Mouse (Mus musculus): ENCODE results near the gene Pax8.
A peak's percentile ranks its signal among the peaks of the same experiment; 100 is the strongest.

The Pax8 gene

DNA sequence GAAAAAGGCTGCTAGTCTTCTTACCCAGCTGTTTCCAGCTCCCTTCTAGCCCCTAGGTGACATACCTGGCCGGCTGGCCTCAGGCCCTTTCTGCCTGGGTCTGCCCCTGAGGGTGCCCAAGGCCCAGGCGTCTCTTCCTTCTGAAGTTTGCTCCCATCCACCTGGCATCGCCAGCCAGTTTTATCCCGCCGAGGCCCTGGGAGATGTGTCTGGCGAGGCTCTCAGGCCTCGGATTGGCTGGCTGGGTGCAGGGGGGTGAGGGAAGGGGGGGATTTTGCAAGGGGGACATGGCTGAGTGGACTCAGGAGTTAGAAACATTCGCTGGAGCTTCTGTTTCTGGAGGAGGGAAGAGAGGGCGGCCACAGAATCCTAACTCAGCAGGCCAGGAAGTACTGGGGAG lies at the start of gene Pax8:
Pax8 (minus strand) TSS at position 180 of the 400 bp plus-strand sequence.
- peak; percentile 92 for DNase-seq

DNA sequence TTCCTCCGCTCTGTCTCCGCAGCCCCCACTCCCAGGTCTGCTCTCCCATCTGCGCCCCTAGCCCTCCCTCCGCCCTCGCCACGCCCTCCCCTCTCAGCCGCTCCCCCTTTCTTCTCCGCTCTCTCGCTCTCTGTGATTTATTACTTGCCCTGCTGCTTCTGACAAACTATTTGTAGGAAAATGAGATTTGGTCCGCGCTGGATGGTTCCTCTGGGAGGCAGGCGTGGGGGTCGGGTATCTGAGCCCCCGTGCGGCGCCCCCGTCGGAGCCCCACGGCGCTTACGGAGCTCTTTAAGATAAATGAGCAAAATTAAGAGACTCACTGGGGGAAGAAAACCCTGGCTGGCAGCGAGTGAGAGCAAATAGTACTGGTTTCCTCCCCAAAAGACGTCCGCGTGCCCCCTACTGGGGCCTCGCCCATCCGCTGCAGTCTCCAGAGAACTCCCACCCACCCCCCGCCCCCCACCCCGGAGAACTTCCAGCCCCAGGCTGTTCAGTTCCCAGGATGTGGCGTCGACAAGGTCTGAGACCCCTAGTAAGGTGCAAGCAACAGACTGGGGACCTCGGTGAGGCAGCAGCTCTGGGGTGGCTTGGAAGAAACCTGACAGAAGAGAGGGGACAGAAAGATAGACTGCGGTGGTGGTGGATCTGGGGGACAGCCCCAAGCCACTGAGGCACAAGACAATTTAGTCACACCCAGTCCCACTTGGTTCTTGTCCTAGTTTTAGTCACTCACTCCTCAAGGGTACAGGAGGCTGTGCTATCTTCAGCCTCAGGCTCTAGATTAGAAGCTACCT lies 46.2 kb upstream of the Pax8 start:
- DNase-seq, result peak; percentile 40

DNA sequence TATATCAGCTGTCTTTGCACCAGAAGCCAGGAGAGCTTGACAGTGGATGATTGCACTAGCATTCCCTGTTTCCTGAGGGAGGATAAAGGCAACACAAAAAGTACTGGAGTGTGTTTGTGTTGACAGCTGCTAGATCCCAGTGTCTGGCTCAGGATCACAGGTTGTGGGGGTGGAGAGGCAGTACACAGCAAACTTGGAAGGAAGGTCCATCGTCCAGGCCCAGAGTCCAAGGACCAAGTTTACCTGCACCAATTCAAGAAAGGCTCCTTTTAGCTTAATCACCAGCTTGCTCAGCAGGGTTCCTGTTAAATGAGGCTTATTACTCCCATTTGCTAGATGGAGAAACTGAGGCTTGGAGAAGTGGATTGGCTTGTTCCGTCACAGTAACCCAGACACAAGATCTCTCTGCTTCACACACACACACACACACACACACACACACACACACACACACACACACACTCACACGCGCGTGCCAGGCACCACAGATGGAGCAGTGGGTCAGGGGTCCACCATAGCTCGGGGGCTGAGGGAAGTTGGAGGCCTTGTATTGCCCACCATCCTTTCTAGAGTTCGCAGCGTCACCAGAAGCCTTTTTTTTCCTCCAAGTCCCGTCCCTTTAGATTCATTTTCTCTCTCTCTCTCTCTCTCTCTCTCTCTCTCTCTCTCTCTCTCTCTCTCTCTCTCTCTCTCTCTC lies 45.3 kb upstream of the Pax8 start:
- DNase-seq, result peak; percentile 63

DNA sequence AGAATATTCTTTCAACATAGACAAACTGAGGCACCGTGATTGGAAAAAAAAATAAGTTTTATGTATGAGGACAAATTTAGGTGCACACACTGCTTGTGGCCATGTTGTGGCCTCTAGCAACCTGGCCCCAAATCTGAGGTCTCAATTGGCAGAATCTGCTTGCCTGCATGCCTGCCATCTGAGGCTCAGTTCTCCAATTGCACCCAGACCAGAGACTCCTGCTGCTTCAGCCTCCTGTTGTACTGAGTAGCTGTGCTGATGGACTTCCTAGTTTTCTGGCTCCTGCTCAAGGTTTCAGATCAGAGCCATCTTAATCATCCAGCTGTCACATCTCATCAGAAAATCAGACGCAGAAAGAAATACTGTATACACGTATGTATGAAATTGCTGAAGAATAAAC lies 41.5 kb upstream of the Pax8 start:
- no peak for DNase-seq

DNA sequence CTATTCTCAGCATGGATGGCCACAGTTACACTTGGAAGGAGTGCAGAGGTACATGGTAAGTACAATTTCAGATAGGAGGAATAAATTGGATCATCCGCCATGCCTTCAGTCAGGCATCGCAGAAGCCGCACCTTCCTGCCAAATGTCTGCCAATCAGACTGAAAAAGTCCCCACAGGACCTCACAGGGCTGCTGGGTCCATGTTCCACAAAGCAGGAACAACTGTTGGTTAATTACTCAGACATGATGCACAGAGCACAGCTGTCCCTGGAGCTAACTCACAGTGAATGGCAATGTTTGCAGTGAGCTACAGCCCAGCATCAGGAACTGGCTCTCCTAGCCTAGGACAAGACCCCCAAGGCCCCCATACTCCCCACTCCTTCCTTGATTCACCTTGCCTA lies 32.0 kb upstream of the Pax8 start:
- DNase-seq, result no peak

DNA sequence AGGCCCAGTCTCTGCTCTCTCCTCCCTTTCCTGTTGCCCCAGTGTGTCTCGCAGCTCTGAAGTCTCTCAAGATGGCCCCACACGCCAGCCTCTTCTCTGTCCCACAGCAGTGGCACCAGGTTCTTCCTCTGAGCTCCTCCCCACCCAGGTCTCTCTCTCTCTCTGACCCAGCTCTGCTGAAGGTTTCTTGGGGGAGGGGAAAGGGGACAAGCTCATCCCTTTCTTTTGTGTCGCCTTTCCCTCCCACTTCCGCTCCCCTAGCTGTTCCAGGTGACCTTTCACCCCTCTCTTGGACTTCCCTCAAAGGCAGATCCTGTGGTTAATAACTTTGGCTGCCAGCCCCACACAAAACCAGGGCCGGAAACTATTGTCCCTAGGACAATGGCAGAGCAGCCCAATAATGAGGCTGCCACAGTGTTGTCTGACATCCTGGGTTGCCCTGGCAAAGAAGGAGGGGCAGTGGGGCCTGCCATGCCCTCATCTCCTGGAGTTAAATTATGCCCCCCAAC lies 27.6 kb upstream of the Pax8 start:
- DNase-seq, result peak; percentile 38

DNA sequence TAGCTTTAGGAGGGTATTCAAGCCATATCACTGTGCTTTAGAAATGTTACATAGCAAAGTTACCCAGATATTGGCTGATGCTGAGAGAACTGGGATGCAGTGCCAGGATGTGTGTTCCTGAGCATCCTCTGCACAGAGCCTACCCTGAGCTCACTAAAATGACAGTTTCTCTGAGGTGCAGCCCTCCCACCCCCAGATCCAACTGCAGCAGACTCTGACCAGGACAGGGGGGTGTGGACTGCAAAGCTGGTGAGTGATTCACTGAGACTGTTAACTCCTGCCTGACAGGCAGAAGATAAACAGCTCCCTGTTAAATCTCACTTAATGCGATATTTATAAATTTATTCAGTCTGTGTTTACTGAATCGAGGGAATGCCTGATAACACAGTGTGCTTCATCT lies 25.5 kb upstream of the Pax8 start:
- no peak for DNase-seq

DNA sequence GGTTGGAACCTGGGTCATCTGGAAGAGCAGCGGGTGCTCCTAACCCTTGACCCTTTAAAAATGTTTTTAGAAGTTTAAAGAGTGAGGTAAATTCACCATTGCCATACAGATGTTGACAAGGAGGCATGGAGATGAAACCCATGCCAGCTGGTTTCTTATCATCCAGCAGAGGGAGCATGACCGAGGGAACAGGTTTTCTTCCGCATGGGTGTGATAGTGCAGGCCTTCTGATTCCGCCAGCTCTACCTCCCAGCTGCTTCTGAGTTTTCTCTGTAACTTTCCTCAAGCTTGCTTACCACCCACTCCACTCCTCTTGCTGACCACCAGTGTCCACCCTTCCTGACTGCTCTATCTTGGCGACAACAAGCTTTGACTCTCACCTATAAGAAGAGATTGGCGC lies 15.2 kb upstream of the Pax8 start:
- DNase-seq, result no peak

DNA sequence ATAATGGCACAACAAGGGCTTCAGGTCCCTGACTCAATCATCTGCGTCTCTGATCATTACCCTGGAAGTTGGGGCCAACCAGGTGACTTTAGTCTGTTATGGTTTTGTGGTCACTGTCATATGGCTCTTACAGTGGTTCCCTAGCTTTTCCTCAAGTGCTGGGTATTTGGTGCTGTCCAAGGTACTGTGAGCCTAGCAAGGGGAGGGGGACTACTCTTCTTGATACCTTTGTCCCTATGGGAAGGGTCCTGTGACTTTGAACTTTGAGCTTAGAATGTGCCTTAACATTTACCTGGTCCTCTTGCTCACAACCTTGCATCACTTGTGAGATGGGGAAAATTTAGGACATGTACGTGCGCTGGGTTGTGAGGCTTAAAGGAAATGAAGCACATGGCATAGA lies 13.3 kb upstream of the Pax8 start:
- no peak for DNase-seq

DNA sequence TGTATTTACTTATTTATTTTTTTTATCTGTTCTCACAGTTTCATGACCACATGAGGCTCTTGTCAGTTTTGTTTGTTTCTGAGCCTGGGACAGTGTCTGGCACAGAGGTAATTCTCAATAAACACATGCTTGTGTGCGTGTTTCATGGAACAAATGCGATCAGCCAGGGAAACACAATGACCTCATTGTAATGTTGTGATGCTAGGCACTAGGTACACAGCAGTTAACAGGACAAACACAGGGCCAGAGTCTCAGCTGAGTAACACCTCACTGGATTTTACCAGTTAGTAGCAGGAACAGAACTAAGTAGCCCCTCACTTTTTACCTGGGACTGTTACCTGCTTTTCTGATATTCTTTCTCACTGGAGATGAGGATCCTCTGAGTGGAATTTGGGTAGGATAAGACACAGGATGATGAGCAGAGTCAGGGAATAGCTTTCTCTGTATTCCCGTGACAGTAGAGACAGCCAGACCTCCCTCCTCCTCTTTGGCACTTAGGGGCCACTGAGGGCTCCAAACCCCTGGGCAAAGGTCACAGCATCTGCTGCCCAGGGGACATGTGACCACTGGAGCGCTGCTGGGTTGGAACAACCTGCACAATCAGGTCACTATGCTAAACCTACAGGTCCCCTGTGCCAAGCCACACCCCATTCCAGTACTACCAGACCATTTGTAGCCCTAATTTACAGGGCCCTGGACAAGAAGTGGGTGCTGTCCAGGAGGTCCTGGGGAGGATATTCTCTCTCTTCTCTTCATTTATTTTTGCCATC lies 11.8 kb upstream of the Pax8 start:
- peak; percentile 79 for DNase-seq

DNA sequence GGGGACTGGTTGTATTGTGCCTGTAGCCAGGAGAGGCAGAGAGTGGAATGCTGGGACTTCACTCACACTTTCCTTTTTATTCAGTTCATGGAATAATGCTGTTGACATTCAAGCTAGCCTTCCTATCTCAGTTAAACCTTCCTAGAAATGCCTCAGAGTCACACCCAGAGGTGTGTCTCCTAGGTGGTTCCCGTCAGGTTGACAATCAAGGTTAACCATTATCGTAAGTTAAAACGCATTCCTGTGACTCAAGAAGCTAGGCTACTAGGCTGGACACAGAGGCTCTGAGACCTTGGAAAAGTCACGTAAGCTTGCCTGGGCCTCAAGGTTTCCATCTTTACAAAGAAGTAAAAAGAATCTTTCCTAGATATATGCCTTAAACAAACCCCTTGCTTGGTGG lies 10.0 kb upstream of the Pax8 start:
- DNase-seq, result no peak

DNA sequence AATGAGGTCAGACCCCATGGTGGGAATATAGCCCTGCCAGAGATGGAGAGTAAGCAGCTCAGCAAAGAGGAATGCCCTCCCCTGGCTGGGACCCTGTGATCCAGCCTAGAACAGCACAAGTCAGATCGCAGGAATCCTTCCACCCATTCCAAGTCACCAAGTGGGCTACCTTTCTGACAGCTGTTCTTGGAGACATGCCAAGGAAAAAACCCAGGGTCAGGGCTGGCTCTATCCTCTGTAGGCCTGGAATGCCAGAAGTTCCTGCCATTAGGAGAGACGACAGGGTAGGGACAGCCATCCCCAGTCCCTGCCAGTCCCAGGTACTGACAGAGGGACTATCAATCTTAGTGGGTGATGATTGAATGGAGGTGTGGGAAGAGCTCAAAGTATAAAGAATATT lies 4.5 kb upstream of the Pax8 start:
- peak; percentile 56 for DNase-seq

DNA sequence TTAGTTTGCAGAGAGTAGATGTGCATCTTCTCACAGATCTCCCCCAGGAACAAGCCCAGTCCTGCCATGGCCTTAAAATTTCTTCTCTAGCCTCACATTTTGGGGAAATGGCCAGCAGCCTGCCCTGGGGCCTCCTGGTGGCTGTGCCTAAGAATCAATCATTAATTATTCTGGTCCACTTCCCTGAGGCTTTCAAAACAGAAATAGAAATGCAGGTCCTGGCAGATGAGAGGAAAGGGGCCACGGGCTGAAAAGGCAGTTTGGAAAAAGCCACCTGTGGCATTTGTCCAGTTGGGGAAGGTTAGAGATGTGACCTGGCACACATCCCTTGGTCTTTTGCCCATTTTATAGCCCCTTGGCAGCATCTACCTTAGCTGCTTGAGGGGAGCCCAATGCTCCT lies 3.8 kb upstream of the Pax8 start:
- DNase-seq, result peak; percentile 81

DNA sequence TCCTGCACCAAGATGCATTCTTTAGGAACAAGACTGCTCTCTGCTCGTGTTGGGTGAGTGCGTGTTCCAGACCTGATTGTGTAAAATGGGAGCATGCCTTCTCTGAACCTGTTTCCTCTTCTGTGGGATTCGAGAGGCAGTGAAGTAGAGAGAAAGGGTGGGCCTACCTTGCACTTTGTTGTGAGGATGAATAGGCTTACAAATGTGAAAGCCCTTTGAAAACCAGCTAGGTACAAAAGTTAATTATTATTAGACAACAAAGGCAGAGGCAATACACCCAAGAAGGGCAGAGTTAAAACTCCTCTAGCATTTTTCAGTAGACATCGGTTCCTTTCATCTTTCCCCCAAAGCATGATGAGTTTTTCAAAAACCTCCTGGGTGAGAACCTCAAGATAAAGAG lies 3.2 kb upstream of the Pax8 start:
- peak; percentile 48 for DNase-seq

DNA sequence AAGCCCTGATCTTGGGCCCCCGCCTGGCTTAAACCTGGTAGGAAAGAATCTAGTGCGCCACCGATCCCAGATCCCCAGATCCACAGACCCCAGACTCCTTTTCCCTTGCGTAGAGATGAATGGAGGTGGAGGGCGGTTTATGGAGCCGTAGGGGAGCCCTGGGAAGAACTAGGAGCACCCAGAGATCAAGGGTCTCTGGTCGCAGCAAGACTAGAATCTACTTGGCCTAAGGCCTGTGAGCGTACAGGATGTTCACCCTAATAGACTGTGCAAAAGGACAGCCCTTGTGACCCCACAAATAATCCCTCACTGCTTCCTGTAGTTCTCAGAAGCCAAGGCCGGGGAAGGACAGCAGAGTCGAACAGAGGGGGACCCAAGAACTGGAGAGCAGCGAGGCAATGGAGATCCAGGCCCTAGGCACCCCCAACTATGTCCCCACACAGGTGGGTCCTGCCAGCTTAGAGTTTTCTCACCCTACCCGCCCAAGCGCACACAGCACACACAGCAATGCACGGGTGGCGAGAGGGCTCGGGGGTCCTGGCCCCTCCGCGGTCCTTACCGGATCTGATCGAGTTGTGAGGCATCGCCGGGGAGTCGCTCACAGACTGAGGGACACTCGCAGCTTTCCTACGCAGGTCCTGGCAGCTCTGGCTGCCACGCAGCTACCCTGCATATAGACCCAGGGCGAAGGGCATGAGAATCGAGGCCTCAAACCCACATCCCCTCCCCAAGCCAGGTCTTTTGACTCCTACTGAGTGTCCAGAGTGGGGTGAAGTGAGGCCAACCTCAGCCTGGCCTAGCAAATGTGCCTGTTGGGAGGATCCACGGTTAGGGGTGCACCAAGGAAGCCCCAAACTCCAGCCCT lies 653 bp downstream of the Pax8 start:
- DNase-seq, result peak; percentile 58

DNA sequence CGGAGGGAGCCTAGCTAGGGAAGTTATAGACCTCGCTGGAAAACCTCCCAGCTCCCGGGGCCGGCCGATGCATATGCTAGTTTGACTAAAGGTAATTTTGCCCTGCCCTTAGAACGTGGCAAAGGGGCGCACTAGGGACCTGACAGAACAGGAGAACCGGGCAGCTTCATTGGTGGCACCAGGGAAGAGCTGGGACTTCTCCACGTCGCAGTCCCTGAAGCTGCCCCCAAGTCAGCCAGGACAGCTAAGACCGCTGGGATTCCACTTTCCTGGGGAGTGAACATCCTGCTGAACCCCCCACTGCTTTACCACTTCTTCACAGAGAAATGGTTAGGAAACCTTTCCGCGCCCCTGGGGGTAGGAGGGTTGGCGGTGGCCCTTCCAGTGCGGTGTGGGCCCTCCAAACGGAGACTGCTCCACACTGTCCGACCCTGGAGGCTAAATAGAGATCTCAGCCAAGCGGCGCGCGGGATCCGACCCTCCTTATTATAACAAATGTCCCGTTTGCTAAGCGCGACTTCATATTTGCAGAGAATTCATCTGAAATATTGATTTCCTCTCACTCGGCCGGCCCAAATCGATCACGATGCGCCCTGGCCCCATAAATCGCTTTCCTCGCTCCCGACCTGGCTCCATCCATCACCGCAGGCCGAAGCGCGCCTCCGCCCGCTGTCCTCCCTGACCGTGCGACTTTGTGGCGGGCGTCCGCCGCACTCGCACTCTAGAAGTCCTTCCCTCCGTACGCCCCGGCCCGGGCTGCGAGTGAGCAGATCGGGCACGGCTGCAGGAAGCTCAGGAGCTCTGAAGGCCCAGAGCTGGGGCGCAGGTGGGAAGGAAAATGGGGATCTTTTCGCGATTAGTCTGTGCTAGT lies 1.5 kb downstream of the Pax8 start:
- DNase-seq, result no peak

DNA sequence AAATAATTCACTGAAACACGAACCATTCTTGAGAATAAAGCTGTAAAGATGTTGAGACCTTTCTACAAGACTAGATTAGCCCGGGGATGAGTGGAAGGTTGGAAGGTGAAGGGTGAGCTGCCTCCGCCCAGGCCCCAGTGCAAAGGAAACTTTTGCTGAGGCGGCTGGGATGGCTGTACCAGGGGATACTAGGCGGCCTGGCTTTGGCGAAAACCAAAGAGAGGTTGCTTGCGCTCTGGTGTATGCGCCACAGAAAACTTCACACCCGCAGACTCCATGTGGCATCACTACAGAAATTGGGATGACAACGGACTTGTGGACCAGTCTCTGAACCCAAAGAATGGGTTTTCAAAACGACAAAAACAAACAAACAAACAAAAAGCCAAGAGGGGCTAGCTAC lies 2.7 kb downstream of the Pax8 start:
- no peak for DNase-seq

DNA sequence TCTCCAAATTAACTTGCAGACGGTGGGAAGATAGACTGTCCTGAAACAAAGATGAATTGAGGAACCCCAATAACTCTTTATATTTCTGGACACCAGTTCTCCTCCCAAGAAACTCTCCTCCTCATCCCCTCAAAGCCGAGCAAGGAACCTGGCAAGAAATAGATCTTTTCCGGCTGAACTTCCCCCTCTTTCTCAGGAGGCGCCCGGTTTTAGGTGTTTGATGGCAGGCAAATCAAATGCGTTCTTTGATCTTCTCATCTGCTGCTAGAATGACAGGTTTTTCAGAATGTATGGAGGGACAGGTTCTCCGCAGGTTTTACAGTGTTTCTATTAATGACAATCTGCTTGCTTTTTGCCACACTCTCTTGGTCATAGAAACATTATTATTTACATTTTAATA lies 3.3 kb downstream of the Pax8 start:
- DNase-seq, result no peak

DNA sequence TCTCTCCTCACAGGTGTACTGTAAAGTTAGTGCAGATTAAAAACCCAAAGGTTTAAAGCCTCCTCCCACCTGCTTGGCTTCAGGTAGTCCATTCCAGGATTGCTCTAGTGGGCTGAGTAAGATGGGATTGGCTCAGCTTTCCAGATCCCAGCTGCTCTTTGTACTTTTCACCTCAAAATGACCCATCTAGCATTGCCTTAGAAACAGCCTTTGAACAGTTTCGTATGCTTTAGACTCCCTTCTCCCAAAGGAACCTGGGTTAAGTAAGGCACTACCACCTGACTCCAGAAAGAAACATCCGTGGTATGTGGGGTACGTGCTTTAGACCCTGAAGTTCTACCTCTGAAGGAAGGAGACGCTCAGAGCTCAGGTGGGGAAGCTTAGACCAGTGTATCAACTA lies 6.3 kb downstream of the Pax8 start:
- DNase-seq, result no peak

DNA sequence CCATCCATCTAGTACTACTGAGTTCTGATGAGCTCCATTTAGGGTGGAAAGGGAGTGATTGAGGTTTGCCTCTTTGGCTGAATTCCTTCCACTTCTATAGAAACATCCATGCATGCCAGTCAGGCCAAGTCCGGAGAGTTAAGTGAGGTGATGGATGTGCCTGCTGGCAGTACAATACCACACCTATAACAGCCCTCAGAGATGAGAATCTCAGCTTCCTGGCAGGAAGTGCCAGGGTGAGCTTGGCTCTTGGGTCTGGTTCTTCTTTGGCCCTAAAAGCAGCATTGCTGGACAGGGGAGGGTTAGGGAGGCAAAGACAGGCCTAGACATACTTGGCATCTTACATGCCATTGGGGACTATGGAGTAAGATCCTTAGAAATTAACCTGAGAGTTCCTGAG lies 7.0 kb downstream of the Pax8 start:
- DNase-seq, result peak; percentile 11

DNA sequence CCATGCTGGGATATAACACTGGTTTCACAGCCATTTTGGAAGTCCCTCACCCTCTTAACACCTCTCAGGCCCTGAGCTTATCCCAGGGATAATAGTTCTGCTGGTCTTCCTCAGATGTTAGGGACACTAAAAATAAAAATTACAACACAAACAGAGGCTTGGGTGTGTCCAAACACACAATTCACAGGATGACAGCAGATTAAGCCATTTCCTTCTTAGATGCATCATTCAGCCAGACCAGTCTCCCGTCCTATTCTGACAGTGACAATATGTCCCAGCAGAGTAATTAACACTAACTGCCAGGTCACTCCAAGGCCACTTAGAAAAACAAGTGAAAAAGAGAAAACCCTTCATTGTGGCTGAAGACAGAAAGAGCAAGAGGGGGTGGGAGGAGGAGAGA lies 8.2 kb downstream of the Pax8 start:
- DNase-seq, result no peak

DNA sequence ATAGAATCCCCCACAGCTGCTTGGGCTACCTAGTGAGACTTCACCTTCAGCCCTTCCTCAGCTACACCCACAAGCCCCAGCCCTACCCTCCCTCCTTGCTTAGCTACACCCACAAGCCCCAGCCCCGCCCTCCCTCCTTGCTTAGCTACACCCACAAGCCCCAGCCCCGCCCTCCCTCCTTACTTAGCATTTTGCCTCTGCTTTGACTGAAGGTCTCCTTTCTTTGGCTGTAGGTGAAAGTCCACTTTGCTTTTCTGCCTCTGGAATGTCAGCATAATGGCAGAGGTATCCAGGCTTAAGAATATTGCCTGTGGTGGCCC lies 14.6 kb downstream of the Pax8 start:
- DNase-seq, result no peak
